Mouse (Mus musculus) heart, adult 9 months (tissue): ENCODE data around the gene AC140267.1.

Experiments
- DNase-seq, 2 experiments: peaks; one replicate each; pipeline ENCODE4 v3.0.0; 2022; ENCODE audit warnings: low spot score in 2 of 2

Gene AC140267.1

GRCm38 (mm10) chr15:80263610-80264575, 28.3 kb downstream of the AC140267.1 start, which contains the start of gene Rps19bp1:
Rps19bp1 (minus strand) TSS chr15:80264315.
- DNase-seq = peak; percentile 78 to 85

DNA sequence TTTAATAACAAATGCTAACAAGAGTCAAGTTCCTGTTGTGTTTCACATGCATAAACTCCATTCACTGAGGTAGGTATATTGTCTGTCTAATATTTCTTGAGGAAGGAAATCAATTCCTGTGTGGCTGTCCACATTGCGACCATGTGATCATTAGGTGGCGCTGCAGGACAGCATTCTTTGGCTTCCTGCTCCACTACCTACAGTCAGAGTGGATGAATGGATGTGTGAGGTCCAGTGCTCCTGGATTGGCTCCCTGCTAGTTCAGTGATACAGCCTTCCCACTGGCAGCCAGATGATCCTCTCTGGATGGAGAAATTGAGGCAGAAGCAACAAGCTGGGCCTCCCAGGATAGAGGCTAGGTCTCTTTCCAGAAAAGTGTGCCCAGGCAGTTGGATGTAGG, 30.6 kb downstream of the AC140267.1 start:
- DNase-seq = peak; percentile 51 to 65

GRCm38 (mm10) chr15:80271858-80272396, 36.3 kb downstream of the AC140267.1 start:
- DNase-seq = no peak

GRCm38 (mm10) chr15:80277107-80277506, 41.5 kb downstream of the AC140267.1 start:
- DNase-seq = no peak

- DNase-seq = no peak
These were observed 42.0 kb downstream of the AC140267.1 start for GRCm38 (mm10) chr15:80277625-80278024.

- no peak for DNase-seq
These were observed 42.6 kb downstream of the AC140267.1 start for GRCm38 (mm10) chr15:80278121-80278759.

DNA sequence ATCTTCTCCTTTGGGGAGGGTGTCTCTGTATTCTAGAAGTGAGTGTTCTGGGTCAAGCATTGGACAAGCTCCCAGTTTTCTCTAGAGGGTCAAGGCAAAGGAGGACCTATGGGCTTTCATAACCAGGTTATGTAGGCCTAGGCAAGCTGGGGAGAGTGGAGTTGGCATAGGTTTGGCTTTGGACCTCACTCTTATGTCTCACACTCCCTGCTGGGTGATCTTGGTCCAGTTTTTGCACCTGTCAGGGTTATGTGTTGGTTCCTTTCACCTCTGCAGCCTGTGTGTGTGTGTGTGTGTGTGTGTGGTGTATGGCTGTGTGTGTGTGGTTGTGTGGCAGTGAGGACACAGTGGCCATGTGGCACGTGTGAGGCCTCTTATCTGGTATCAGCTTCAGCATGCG, 43.4 kb downstream of the AC140267.1 start:
- no peak for DNase-seq

DNA sequence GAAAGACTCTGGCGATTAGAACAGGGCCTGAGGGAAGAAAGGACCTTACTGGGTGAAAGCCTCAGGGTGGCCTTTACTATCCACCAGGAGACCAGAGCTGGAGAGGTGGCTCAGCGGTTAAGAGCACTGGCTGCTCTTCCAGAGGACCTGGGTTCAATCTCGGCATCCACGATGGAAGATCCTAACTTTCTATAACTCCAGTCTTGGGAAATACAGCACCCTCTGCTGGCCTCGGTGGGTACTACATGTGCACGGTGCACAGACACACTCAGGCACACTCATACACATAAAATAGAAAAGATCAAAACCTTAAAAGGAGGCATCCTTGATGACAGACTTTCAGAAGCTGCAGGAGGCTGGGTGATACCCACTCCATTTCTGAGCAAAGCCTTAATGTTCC, 45.0 kb downstream of the AC140267.1 start:
- no peak for DNase-seq
